Mouse (Mus musculus) heart, postnatal 36 days (tissue): Measurements from ENCODE around the gene Plcb4. TPM values are rescaled to one million over a fixed set of nuclear protein-coding genes. Genes with fewer than 3 reads are reported as not detected.

Experiments
- DNase-seq, 2 experiments: peaks; one replicate each; pipeline ENCODE4 v3.0.0; 2021 to 2022
- intact Hi-C: fragments of 180-260 bp; cut with DNase I; formaldehyde crosslinking; loops from one replicate; pipeline ENCODE4 v1.15.1; 2025
- total RNA-seq, 2 experiments: library from RNA; stranded (reverse); gene quantifications; 2 replicates each; pipeline ENCODE4 v1.2.3; 2021

The Plcb4 gene
- 10 to 100 TPM; 57.1 to 79.8 TPM for total RNA-seq

DNA sequence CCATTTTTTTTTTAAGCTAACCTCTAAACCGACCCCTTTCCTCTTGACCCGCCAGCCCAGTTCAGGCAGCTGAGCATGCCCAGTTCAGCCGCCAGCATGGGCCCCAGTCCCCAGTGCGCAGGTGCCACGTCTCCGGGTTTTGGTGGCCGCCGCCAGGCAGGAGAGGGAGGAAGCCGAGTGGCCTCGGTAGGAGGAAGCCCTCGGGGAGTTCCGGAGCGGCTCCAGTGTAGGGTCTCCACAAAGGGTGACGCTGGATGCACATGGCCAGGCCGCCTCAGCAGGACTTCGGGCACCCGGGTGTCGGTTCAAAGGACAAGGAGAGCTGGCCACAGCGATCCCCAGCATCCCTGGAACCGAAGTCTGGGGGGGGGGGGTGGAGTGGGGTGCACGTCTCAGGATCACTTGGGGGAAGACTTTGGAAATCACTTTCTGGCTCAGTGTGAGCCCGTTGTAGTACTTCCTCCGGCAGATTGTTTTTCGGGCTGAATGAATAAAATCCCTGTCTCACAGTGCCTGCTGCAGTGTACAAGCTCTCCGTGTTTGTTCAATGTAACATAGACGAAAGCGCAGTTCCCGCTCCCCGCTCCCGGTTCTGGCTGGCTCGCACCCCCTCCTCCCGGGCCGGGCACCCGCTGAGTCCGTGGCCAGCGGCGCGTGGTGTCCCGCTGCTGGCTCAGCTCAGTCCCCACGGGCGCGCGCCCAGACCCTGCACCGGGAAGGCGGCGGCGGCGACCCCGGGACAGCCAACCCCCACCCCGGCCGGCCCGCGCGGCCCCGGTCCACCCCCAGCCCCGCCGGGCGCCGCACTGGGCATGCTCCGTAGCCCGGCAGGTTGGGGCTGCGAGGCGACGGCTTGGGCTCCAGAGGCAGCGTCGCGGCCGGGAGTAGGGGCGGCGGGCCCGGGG is at the start of gene Plcb4:
Gene Plcb4 (plus strand): TSS at position 526 of the 905 bp plus-strand sequence.
- intact Hi-C loops = loop anchor here (1.0 to 5.0 kb wide), 5 partner anchors 34 to 271 kb away; no protein-coding TSS in a partner anchor
- peak; percentile 85 to 88 for DNase-seq

DNA sequence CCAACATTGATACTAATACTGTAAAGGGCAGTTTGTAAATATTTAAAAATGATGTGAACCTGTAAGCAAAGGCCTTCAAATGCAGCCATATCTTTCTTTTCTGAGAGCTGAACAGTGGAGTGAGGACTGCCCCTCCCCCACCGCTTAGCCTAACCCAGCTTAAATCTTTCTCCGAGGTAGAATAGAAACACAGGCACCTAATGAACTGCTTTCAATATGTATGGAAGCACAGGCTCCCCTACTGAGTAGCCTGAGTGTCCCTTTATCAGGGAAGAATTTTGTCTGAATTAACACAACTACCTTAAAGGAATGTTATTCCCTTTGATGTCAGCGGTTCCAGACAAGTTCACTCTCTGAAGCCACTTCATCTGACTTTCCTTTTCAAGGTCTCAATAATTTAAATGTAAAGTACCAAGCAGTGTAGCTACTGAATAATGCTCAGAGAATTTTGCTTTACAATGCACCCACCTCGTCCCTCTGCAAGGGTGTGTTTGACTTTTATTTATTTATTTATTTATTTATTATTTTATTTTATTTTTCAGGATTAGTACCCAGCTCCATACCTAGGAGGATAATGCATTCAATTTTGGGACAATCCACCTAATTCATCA is 44.1 kb upstream of the Plcb4 start:
- no peak for DNase-seq

DNA sequence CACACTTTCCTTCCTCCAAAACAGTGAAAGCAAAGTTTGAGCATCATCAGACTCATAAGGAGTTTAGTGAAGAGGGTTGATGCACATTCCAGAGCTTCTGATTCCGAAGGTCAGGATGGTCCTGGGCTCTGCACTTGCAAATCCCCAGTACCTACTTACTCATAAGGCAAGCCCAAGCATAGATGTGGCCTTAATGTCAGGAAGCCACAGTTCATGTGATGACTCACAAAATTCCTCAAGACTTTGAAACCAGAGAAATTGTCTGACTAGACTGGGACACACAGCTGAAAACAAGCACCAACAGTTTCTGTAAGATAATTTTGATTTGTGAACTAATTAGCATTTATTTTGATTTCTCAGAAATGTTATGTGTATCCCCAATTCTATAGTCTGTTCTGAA is 42.7 kb upstream of the Plcb4 start:
- intact Hi-C loops = no loop called here
- DNase-seq = no peak

More for the DNA sequence above, 44.1 kb upstream of the Plcb4 start:
- intact Hi-C loops = no loop called here

DNA sequence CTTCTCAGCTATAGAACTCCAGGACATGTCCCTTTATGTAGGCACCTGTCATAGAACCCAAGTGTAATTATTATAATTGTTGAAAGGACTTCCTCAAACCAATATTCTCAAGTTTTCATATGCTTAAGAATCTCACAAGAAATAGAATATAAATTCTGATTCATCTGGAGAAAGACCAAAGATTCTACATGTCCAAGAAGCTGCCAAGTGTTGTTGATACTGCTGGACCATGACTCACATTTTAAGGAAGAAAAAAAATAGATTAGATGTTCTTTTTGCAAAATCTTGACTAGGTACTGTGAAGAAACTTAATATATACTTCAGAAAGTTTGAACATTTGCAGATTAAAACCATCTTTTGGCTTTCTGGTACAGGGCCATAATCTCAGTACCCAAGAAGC is 40.3 kb upstream of the Plcb4 start:
- DNase-seq = no peak
- intact Hi-C loops = no loop called here

DNA sequence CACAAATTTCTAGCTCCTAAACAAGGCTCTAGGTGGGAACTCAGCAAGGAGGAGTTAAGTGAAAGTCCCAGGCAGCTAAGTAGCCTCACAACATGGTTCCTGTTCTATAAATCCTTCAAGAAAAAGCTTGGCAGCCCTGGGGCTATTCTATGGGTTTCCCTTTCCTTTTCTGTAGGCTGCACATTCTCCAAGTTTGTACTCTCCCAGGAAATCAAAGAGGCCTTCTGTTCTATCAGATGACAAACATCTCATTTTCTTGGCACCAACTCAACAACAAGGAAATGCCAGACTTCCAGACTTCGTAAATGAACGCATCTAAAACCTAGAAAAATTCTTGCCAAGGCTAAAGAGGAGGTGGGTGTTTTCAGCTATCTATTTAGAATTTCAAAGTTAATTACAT is 38.9 kb upstream of the Plcb4 start:
- no peak for DNase-seq
- intact Hi-C loops = no loop called here

DNA sequence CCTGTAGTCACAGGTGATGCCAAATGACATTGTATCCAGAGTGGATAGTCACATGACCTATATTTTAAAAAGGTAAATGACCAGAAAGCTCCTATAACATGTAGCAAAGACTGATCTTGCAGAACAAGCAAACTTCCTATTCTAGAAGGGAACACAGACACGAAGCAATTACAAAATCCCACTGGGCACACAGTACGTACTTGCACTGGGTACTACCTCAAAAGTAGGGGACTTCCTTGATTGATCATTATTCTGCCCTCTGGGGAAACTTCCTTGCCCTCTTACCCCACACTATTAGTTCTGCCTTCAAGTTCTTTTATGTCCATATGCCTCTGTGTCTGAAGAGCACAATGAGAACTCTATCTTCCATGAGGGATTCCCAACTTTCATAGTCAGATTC is 31.0 kb upstream of the Plcb4 start:
- no peak for DNase-seq
- intact Hi-C loops = no loop called here

DNA sequence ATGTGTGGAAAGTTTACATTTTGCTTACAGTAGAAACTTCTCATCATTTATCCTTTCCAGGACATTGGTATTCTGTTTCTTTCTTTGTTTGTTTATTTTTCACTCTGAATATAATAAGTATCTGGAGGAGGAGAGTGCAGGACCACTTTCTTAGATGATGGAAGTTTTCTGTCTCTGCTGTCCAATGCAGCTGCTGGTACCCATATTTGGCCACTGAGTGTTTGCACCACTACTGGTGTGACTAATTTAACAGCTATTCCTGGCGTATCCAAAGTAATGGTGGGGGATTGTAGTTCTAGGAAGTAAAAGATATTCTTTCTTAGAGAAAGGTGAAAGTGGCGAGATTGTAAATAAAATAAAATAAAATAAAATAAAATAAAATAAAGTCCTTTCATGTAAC is 21.6 kb upstream of the Plcb4 start:
- DNase-seq = no peak
- intact Hi-C loops = no loop called here

DNA sequence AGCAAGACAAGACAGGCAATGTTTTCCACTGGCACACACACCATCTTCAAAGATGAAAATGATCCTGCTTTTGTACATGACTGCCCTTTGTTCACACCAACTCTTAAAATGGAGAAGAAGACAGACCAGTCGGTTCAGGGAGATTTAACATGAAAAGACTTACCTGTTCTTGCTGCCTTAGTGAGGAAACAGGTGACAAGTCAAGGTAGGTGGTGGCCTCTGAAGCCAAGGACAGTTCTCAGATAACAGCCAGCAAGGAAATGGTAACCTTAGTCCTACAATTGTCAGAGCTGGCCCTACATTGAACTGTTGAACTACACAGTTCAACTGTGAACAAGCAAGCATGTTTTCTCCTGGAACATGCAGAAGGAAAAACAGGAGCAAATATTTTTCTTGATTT is 17.8 kb upstream of the Plcb4 start:
- intact Hi-C loops = no loop called here
- DNase-seq = no peak

DNA sequence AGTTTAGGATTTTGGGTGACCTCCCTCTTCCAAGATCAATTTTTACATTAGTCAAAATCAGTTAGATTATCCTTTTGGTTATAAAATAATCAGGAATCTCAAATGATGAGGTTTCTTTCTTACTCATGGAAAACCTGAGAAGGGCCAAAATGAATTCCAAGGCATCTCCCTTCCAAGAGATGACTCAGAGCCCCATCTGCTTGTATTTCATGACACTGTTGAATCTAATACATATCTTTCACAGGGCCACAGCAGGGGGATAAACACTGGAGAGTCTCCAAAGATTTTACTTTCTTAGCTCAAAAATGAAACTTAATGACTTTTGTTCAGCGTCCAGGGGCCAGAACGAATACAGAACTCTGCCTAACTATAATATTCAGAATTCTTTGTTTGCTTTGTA is 17.2 kb upstream of the Plcb4 start:
- DNase-seq = no peak
- intact Hi-C loops = no loop called here

DNA sequence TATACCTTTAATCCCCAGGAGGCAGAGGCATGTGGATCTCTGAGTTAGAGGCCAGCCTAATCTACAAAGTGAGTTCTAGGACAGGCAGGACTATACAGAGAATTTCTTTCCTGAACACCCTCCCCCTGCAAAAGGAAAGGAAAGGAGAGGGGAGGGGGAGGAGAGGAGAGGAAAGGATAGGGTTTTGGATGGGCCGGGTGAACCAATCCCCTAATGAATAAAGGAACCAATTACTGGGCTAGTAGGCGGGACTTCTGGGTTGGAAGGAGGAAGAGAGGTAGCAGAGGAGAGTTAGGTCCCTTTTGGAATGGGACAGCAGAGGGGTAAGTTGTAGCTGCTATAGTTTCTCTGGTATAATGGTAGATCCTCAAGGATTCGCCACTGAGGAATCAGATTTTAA is 12.6 kb upstream of the Plcb4 start:
- intact Hi-C loops = no loop called here

DNA sequence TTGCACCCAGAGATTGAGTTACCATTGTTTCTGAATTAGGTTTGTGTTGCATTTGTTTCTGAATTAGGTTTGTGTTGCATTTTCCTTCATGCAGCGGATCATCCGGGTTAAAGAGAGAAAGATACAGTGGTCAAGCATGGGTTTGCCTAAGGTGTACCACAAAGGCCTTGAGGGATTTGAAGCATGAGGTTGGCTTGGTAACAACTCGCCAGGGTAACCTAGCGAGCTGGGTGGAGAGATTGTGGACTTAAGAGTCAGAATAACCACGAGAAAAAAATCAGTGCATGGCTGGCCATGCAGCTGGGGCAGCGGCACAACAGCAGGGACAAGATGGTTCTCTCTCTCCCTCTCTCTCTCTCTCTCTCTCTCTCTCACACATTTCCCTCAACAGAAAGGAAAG is 12.2 kb upstream of the Plcb4 start:
- intact Hi-C loops = no loop called here
- DNase-seq = no peak

More for the DNA sequence above, 12.6 kb upstream of the Plcb4 start:
- DNase-seq = no peak

DNA sequence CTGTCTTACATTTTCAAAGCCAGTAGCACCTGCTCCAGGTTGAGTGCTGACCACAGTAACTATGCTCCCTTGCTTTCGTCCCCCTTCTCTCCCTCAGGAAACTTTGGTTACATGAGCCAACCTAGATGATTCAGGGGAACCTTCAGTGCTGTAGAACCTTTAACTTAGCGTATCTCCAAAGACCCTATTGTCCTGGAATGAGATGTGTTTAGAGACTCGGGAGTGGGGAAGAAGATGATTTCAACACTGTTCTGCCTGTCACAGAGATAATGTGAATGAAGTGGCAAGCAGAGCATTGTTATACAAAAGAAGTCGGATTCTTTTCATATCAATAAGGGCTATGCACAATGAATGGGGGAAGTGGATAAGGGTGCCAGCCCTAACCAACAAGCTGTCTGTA is 10.8 kb upstream of the Plcb4 start:
- no peak for DNase-seq
- intact Hi-C loops = no loop called here

DNA sequence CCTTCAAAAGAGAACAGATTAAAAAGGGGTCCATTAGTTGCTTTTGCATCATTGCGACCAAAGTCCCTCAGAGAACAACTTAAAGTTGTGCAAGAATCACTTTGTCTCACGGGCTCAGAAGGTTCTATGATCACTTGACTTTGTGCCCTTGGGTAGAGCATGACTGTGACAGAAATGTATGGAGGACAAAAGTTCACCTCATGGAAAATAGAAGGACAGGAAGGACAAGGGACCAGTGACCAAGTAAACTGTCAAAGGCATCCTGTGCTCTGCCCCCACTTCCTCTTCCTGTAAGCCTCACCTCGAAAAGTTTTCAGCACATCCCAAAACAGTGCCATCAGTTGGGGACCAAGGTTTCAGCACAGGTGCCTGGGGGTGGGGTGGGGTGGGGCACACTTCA is 7.9 kb upstream of the Plcb4 start:
- intact Hi-C loops = no loop called here
- DNase-seq = no peak

DNA sequence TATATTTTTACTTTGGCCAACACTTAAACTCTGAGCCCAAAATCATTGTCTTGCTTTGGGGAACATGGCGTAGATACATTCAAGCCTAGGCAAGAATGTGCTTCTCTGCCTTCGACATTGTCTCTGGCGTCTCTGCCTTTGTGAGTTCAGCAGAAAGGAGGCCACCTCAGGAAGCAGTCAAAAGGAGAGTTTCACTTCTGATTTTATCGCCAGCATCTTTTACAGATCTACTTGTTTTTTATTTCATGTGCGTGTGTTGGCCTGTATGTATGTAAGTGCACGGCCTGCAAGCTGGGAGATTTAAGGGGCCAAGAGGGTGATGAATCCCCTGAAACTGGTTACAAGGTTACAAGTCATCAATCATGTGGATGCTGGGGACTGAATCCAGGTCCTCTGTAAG is 6.8 kb upstream of the Plcb4 start:
- intact Hi-C loops = no loop called here
- DNase-seq = no peak

DNA sequence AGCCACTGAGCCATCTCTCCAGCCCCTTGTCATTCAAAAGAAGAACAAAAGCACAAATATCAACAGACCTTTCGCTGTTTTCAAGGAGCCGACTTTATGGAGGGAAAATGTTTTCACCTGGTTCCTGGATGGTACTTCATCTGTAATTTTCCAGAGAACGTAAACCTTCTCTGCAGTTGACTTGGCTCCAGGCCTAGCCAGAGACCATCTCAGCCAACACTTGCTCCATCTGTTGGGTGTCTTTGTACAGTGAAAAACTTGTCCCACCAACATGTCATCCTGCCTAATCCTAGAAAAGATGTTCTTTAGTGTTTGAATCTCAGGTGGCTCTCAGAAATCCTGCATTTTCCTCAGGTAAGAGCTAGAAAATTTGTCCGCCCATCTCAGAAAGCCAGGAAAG is 6.4 kb upstream of the Plcb4 start:
- intact Hi-C loops = no loop called here
- no peak for DNase-seq

DNA sequence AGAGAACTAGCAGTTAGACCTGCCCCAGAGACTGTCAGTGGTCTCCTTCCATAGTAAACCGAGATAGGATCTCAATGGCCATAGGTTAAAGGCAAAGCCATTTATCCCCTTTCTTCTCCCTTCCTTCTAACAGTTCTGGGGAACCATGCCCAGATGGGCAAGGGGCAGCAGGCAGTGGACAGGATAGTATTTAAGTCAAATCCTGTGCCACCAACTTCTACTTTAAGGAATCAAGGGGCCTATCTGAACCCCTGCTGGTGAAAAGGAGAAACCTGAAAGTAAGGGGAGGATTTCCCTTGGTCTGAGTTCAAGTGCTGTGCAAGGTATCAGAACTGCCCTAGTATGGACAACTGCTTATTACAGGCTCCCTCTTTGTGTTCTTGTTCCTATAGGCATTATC is 2.9 kb upstream of the Plcb4 start:
- intact Hi-C loops = loop anchor here (5.0 kb wide), 1 partner anchor 269 kb away; no protein-coding TSS in a partner anchor
- DNase-seq = no peak

DNA sequence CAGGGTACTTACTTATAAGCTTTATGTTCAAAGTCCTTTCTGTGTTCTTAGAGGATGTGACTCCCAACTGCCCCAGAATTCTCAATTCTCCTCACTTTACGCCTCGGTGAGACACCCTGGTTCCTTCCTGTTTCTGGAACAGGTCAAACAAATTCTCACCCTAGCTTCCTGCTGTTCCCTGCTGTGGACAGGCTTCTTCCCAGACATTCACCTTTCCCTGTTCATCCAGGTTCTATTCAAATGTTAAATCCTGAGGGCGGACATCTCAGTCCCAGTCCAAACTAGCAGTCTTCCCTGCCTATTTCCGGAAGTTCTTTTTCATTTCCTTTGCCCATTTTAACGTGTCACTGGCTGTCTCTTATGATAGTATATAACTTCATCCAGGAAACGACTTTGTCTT is 2.2 kb upstream of the Plcb4 start:
- intact Hi-C loops = loop anchor here (5.0 kb wide), 1 partner anchor 269 kb away; no protein-coding TSS in a partner anchor
- no peak for DNase-seq

DNA sequence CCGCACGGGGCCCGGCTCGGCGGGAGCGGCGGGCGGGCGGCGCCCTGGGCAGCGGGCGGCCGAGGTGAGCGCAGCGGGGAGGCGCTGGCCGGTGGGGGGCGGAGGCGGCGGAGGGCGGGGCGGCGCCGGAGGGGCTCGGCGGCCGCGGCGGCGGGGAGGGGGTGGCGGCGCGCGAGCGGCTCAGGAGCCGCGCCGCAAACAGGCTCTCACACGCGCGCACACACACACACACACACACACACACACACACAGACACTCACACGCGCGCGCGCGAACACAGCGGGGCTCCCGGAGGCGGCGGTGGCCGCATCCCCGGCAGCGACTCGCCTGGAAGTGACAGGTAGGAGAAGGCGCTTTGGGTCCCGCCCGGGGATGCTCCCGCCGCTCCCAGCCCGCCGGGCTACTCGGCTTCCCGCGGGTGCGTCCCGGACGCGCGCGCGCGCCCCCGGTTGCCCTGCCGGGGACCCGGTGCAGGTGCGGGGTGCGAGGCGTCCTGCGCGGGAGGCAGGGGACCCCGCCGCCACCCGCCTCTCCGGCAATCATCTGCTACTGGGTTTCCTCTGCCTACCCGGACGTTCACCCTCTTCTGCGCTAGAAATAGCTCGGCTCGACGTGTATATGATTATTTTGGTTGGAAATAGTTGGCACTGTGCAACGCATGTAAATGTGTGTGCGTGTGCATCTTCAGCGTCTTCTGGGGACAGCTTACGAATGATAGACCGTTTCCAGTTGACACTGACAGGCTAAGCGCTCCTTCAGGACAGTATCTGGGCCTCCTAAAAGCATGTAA is 775 bp downstream of the Plcb4 start:
- intact Hi-C loops = loop anchor here (1.0 to 5.0 kb wide), 6 partner anchors 33 to 272 kb away; no protein-coding TSS in a partner anchor
- peak; percentile 68 to 81 for DNase-seq

DNA sequence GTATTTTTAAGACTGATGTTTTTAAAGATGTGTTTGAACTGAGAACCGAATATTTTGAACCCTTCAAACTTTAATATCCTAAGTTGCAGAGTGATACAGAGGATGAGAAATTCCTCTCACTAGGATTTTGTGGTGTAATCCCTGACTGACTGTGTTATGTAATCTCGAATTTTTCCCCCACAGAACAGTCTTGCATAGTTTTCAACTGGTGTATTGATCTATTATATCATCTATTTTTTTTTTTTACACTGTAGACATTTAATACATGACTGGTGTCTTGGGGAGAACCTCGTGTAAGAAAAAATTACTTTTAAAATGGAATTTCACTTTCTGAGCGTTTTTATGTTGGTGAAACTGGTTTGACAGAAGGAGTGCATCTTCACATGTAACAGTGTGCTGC is 2.0 kb downstream of the Plcb4 start:
- intact Hi-C loops = loop anchor here (5.0 kb wide), 1 partner anchor 71 kb away; no protein-coding TSS in a partner anchor
- no peak for DNase-seq

DNA sequence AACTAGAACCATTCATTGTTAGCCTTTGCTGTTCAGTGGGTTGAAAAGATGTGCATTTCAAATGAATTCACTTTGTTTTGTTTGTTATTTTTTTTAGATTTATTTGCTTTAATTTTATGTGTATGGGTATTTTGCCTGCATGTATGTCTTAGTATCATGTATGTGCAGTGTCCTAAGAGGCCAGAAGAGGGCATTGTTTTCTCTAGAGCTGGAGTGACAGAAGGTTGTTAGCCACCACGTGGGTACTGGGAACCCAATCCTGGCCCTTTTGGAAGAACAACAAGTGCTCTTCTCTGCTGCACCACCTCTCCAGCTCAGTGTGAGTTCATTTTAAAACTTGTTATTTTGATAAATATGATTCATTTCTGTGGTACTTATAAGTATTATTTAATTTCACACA is 5.0 kb downstream of the Plcb4 start:
- DNase-seq = no peak
- intact Hi-C loops = loop anchor here (5.0 kb wide), 1 partner anchor 69 kb away; no protein-coding TSS in a partner anchor

DNA sequence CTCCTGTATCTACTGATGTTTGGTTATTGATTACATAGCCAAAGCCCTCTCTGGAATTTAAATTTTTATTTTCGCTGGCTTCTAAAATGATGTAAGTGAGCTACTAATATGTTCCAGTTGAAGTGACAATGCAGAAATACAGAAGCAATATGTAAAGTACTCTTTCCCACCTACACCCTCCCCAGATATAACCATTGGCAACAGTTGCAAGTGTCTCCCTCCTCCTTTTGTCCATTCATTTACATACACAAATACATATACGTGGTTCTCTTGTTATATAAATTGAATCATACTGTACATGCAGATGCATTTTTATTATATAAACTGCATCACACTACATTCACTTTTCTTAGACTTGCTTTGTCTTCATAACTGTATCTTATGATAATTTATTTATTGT is 8.7 kb downstream of the Plcb4 start:
- DNase-seq = no peak
- intact Hi-C loops = no loop called here
